16 mouse cellular contexts compared by ENCODE assay signal in the genomic region with DNA sequence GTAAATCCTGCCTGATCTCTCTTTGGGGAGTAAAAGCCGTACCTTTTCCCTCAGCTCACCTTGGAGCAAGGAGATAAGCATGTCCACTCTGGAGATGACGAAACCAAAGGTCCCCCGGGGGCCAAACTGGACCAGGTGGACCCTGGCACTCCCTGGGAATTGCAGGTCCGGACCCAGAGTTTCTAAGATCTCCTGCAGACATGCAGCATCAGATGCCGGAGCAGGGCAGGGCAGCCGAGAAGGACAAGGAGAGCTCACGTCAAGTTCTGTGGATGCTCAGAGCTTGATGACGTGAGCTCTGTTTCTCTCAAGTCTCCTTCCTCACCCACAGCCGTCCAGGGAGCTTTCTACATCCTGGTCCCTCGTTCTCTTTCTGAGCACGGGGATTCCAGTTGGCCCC.
"Had no signal": no experiment of that assay in that cellular context is flagged by ENCODE, and none has a peak within 500 bp of the region (broad histone marks: within the 10 kb centered on the region; RNA-seq: fewer than 3 reads in every experiment).

No protein-coding gene starts in this region.

- DNase-seq: cerebellum, adult 8-10 months; cerebellum, adult 9-10 months; cerebellum, adult 9-11 months; cerebellum, postnatal 10 days; cerebellum, postnatal 14 days; cerebellum, postnatal 25 days; cerebellum, postnatal 36 days; embryo, embryonic 11 days; forebrain, postnatal 0 days; gastrocnemius, adult 2 months; gastrocnemius, postnatal 10 days; gastrocnemius, postnatal 14 days; gastrocnemius, postnatal 25 days; gastrocnemius, postnatal 36 days; heart, adult 18-20 months; heart, adult 2 months had no signal
